Mouse (Mus musculus) heart, adult 2 months (tissue): ENCODE measurements at regions not wholly inside any gene's neighbourhood (a gene's known extent, or its start where the extent isn't known, plus 50 kb on each side); places are given as distances from the start of the nearest gene placed in this dataset.

Source experiments
- CTCF ChIP-seq: fragments of 200-600 bp; IDR thresholded peaks from 2 replicates; pipeline ENCODE4 v1.8.1; 2022; ENCODE audit warnings: antibody characterized with exemption, mild to moderate bottlenecking, moderate library complexity
- EP300 ChIP-seq: fragments of 200-500 bp; IDR thresholded peaks from 2 replicates; pipeline ENCODE4 v1.6.1; 2011; ENCODE audit warnings: low read depth, low read length, control low read depth; ENCODE audit not compliant: insufficient read depth

- TF ChIP-seq CTCF = no peak
- no peak for TF ChIP-seq EP300
Measured at GRCm38 (mm10) chr1:75873911-75874310, 327.8 kb downstream of the Slc4a3 start.
